Mouse (Mus musculus): ENCODE results near the gene Insl3.

DNA sequence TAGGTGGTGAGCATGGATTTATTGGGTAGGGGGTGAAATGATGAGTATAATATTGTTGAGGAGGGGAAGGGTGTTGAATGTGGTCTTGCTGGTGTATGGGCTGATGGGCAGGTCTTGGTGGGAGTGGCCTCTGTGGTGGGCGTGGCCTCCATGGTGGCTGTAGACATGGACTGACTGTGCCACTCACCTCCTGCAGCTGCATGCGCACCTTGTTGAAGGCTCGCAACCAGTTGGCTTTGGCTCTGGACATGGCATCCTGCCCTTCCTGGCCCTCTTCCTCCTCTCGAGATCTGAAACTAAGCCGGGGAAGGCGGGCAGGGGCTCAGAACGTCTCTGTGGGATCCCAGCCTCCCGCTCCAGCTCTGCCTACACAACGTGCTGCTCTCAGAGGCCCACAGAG, 31.2 kb upstream of the Insl3 start:
- TF ChIP-seq CTCF (IDR thresholded peaks at IDR 0.05; ENCODE audit: extremely low read depth, insufficient read depth, insufficient read length, insufficient replicate concordance) (no peak), POLR2A (IDR thresholded peaks at IDR 0.05; ENCODE audit: low read depth, low read length) (no peak)
